Mouse (Mus musculus): ENCODE measurements at regions not wholly inside any gene's neighbourhood (a gene's known extent, or its start where the extent isn't known, plus 50 kb on each side); places are given as distances from the start of the nearest gene placed in this dataset.
"Not testable (repeated sequence)": the region's sequence is repeated elsewhere in the genome, so short reads cannot be mapped to it uniquely, and the experiment has no call there.

DNA sequence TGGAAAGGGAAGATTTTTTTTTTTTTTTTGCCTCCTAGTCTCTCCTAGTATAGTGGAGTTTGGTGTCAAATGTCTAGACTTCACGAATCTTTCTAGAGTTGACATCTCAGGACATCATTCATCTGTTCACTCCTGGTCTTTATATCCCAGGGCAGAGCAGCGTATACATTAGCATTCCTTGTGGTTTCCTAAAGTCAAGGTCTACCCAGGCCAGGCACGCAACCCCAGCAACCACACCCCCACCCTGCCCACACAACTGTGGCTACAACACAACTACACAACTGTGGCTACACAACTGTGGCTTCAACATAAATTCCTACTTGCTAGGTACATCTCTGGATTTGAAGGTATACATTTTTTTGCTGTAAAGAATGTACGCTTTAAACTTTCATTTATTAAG, 122.2 kb downstream of the Ppp1r3a start:
- DNase-seq (ENCODE audit: low read depth, low spot score), result no peak

DNA sequence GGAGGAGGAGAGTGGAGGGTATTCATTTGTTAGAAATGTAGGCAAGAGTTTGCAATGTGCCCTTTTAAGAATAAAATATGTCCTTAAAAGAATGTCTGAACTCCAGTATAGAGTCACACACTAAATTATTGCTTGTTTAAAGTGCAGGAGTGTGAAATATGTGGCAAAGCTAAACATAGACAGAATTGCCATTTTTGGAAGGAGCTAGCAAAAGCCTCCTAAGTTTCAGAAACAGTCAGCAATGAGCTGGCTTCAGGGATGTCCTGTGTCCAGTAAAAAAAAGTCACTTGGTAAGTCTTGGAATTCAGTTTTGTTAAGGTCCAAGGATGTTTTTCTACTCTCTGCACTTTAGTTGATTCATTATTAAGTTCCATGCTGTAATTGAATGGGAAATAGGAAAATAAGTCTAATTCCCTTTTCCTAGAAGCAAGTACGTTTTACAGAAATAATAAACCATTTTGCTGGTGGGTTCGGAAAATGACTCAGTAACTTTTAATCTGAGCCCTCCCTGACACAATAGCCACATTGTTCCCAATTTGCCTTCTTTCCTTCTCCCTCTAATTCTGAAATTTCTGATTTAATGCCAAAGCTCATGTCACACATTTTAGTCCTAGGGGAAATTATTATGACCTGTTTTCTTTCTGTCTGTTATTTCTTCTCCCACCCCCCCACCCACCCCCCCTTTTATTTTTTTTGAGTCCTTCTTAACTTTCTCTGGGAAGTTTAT, 123.2 kb downstream of the Ppp1r3a start:
- DNase-seq (ENCODE audit: low read depth, low spot score), result peak; percentile 25

DNA sequence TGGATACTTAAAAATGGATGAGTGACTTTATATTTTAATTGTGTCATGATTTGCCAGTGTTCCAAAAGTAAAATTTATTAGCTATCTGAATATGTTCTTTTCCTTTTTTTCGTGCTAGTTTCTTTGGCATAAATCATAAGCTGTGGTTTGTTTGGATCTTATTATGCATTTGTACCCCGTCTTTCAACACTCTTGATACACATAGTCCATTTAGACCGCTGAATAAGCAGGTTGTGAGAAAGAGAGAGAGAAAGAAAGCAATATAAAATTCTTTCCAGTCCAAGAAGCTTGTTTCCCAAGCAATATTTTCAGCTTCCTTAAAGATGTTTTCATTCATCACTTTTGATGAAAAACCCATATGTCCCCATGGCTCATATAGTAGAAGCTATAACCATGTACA, 138.4 kb downstream of the Ppp1r3a start:
- peak; percentile 68 for DNase-seq (ENCODE audit: low read depth, low spot score)

GRCm38 (mm10) chr6:14608076-14608475, 147.0 kb downstream of the Ppp1r3a start:
- DNase-seq (ENCODE audit: low read depth, low spot score), result no peak

GRCm38 (mm10) chr6:14600543-14601249, 154.4 kb downstream of the Ppp1r3a start:
- DNase-seq (ENCODE audit: low read depth, low spot score), result peak; percentile 18

DNA sequence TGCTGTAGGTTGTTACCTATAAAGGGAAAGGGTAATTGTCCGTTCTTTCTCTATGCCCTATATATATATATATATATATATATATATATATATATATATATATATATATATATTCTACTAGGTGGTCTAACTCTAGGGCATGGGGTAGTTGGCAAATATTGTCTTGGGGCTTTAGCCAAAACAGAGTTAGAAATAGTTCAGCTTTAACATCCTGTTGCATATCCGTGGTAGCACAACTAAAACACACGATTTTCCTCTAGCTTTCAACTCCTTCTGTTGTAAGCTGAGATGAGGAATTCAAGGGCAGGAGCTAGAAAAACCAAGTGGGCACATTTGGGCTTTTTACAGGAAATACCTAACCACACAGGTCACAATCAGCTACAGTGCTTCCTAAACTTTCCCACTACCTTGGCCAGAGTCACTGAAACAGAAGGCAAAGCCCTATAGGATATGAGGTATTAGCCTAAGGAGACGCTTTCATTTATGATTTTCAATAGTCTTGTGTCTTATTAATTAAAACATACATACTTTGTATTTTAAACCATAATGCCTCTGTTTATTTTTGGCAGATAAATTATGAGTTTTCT, 158.1 kb downstream of the Ppp1r3a start:
- DNase-seq (ENCODE audit: low read depth, low spot score), result peak; percentile 17

DNA sequence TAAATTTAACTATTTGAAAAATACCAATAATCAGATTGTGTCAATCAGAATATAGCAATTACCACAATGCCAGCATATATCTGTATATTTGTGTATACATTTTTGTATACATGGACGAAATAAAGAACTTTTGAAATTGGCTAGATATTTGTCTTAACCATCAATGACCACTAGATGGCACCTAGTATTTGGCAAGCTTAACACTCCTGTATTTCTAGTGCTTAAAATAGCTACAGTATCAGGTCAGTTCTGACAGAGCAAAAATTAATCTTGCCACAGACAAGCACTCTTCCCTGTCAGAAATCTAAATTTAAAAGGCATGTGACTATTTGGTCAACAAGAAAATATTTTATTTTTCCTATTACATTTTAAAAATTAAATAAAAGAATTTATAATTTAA, 169.2 kb downstream of the Ppp1r3a start:
- peak; percentile 38 for DNase-seq (ENCODE audit: low read depth, low spot score)

- no peak for DNase-seq (ENCODE audit: low read depth, low spot score)
Measured at GRCm38 (mm10) chr6:14583829-14584228, 171.2 kb downstream of the Ppp1r3a start.

DNA sequence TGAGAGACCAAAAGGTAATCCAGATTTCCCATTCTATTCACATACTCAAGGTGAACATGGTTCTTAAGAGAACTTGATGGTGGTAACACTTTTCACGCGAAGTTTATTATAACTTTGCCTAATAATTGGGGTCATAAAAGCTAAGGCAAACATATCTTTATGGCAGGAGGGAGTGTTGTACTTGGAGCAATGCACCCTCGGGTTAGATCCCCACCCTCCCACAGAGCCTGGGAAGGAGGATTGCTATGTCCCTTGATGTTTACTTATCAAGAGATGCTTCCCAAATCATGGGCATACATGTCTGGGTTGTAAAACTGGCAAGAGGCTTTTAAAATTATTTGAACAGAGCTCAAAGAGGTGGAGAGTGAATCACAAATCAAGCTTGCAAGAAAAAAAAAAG, 180.5 kb downstream of the Ppp1r3a start:
- no peak for DNase-seq (ENCODE audit: low read depth, low spot score)

DNA sequence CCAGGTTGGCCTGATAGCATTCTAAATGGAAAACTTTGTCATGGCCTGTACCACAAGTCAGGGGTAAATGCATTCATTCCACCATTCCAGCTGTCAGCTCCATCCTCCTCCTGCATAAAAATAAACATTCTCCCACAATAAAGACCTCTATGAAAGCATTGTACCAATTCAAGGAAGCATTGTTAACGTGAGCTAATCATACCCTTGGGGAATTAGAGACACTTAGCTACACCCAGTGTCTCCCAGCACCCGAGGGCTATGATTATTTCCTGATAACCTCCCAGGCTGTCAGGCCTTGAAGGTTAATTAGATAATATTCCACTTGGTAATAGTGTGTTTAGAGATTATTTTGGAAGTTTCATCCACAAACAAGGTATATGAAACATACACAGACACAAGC, 182.1 kb downstream of the Ppp1r3a start:
- no peak for DNase-seq (ENCODE audit: low read depth, low spot score)

GRCm38 (mm10) chr6:14540333-14540732, 214.7 kb downstream of the Ppp1r3a start:
- DNase-seq (ENCODE audit: low read depth, low spot score), result no peak

- peak; percentile 12 for DNase-seq (ENCODE audit: low read depth, low spot score)
Measured at GRCm38 (mm10) chr6:14529096-14529495, 226.0 kb downstream of the Ppp1r3a start.

GRCm38 (mm10) chr6:14528564-14528963, 226.5 kb downstream of the Ppp1r3a start:
- DNase-seq (ENCODE audit: low read depth, low spot score), result peak; percentile 14

DNA sequence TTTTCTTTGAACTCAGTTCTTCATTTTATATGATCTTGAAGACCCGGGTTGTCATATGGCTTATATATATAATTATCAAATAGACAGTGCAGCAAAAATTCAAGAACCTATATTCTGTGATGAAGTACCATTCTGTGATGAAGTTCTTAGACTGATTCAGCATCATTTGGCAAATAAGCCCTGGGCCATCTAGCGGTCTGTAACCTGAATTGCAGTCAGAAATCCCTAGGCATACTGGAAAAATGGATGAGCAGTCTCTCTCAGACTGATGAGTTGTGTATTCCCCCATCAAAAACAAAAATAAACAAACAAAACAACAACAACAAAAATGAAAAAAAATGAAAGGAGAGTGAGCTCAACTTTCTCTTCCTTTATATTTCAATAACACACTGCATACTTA, 232.3 kb downstream of the Ppp1r3a start:
- DNase-seq (ENCODE audit: low read depth, low spot score), result no peak

DNA sequence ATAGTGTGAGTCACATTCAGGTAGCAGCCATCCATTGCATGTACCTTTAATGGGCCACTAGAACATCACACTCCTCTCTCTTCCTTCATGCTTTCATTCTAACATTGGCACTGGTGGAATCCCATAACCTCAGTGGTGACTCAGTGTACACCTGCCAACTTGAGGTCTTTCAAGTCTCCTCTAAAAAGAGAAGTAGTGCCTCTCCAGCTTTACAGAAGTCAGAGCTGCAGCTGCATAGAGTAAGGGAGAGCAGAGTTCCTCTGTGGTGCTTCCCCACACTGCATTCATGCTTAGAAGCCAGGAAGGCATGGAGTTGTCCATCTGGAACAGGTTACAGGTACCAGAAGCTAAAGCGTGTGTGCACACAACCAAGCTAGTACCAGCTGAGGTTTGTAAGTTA, 233.8 kb downstream of the Ppp1r3a start:
- no peak for DNase-seq (ENCODE audit: low read depth, low spot score)

DNA sequence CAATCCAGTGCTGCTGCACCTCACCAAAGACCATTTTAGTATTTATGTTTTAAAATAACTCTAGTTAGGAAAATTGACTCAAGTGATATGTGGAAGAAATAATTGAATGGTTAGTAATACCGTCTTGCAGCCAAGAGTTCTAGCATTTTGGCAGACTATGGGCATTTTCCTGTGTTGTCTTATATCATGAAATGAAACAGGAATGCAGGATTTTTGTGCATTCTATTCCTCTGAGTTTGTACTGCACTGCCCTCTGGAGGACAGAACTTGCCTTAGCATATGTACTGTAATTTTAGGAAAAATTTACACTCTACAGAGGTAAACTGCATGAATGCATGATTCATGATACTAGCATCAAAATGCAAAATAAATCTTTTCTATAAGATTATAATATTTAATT, 250.9 kb downstream of the Ppp1r3a start:
- peak; percentile 35 for DNase-seq (ENCODE audit: low read depth, low spot score)

- no peak for DNase-seq (ENCODE audit: low read depth, low spot score)
Measured at GRCm38 (mm10) chr6:14500663-14501062, 254.4 kb downstream of the Ppp1r3a start.

DNA sequence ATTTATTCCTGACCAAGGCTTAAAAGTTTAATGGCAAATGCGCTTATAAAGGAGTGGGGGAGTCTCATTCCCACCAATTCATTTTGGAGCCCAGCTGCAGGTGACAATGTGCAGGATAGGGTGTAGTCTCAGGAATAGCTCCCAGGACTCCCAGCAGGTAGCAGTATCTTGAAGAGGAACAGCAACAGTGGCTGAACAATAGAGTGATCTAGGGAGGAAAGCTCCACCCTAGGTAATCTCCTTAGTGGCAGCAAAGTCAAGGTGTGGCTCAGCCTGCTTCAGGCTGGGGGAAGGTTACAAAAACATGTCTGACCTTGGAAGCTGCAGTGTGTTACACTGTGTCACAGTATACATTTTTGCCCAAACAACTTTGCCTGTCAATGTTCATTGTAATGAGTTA, 255.2 kb downstream of the Ppp1r3a start:
- not testable (repeated sequence) for DNase-seq (ENCODE audit: low read depth, low spot score)

DNA sequence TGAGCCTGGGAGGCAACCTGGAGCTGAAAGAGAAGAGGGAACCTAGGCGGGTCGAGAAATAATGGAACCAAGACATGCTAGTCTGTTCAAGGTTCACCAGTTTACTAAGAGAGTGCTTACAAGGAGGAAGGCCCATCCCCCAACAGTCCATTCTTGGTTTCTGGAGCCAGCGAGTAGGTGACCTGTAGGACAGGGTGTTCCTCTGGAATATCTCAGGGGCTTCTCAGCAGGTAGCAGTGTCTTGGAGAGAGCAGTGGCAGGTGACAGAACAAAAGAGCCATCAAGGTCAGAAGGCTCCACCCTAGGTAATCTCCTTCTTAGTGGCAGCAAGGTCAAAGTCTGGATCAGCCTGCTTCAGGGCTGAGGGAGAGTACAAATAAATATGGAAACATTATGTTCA, 268.4 kb downstream of the Ppp1r3a start:
- DNase-seq (ENCODE audit: low read depth, low spot score), result not testable (repeated sequence)

- DNase-seq (ENCODE audit: low read depth, low spot score), result no peak
Measured at GRCm38 (mm10) chr6:14456394-14456793, 298.7 kb downstream of the Ppp1r3a start.

GRCm38 (mm10) chr6:14453321-14453720, 301.8 kb downstream of the Ppp1r3a start:
- not testable (repeated sequence) for DNase-seq (ENCODE audit: low read depth, low spot score)

- DNase-seq (ENCODE audit: low read depth, low spot score), result no peak
Measured at GRCm38 (mm10) chr6:14431751-14432150, 323.3 kb downstream of the Ppp1r3a start.

GRCm38 (mm10) chr6:14409772-14410171, 345.3 kb downstream of the Ppp1r3a start:
- no peak for DNase-seq (ENCODE audit: low read depth, low spot score)
